Comparison of ENCODE assay signal across 8 mouse cellular contexts in genomic region chr13:114896751-114897386, GRCm38 (mm10). TPM values are rescaled to one million over a fixed set of nuclear protein-coding genes. Genes with fewer than 3 reads are reported as not detected.
A peak's percentile ranks its signal among the peaks of the same experiment; 100 is the strongest.
DNase-seq lines count a peak whose midpoint lies in the region; TF ChIP-seq lines count a peak whose summit lies in the region.
"Had no signal": no experiment of that assay in that cellular context is flagged by ENCODE, and none has a peak within 500 bp of the region (broad histone marks: within the 10 kb centered on the region; RNA-seq: fewer than 3 reads in every experiment).

No protein-coding gene starts in this region.

- H3K36me3 ChIP-seq in kidney, adult 2 months (ENCODE audit: control insufficient read depth, insufficient read depth, low read length): no peaks in the 10 kb centered on the region
- no peaks in the 10 kb centered on the region for H3K36me3 ChIP-seq in hindbrain, embryonic 10.5 days
- H3K36me3 ChIP-seq: limb, embryonic 12.5 days had no signal

- H3K27me3 ChIP-seq in kidney, adult 2 months (replicated peaks; ENCODE audit: control insufficient read depth, insufficient read depth, low read length): no peaks in the 10 kb centered on the region
- H3K27me3 ChIP-seq in hindbrain, embryonic 10.5 days (ENCODE audit: insufficient read depth, poor library complexity, severe bottlenecking): no peaks in the 10 kb centered on the region
- H3K27me3 ChIP-seq: limb, embryonic 12.5 days had no signal

- no peaks in the 10 kb centered on the region for H3K4me1 ChIP-seq in kidney, adult 2 months (ENCODE audit: control insufficient read depth, insufficient read depth, low read length)
- no peaks in the 10 kb centered on the region for H3K4me1 ChIP-seq in hindbrain, embryonic 10.5 days (replicated peaks)
- H3K4me1 ChIP-seq: limb, embryonic 12.5 days had no signal

- no peak for TF ChIP-seq CTCF in kidney, adult 2 months (conservative IDR thresholded peaks at IDR 0.05; ENCODE audit: insufficient read depth, insufficient read length, low read depth, low read length)
- TF ChIP-seq CTCF in layer of hippocampus, adult 2 months (conservative IDR thresholded peaks at IDR 0.05): no peak

- H3K27ac ChIP-seq in kidney, adult 2 months (ENCODE audit: insufficient read depth, low read depth, low read length): no peak overlapping the region
- H3K27ac ChIP-seq in hindbrain, embryonic 10.5 days: no peak overlapping the region
- no peak overlapping the region for H3K27ac ChIP-seq in layer of hippocampus, adult 2 months
- H3K27ac ChIP-seq: limb, embryonic 12.5 days had no signal

- DNase-seq in adrenal gland, postnatal 4 days (ENCODE audit: low spot score in 2 of 2): peak; percentile 43 to 59
- peak; percentile 33 to 36 for DNase-seq in gastrocnemius, postnatal 36 days
- peak; percentile 63 for DNase-seq in kidney, adult 2 months
- DNase-seq in lung, postnatal 36 days: peak; percentile 81
- no peak for DNase-seq in hindbrain, embryonic 10.5 days (ENCODE audit: low spot score)
- DNase-seq in layer of hippocampus, postnatal 36 days: no peak
- no peak for DNase-seq in layer of hippocampus, adult 2 months (ENCODE audit: low spot score in 2 of 2)

- H3K9me3 ChIP-seq in hindbrain, embryonic 10.5 days: no peaks in the 10 kb centered on the region
- H3K9me3 ChIP-seq: limb, embryonic 12.5 days had no signal

- no peak overlapping the region for H3K4me3 ChIP-seq in kidney, adult 2 months (ENCODE audit: insufficient read depth, low read depth, low read length)
- H3K4me3 ChIP-seq in hindbrain, embryonic 10.5 days: no peak overlapping the region
- no peak overlapping the region for H3K4me3 ChIP-seq in layer of hippocampus, adult 2 months
- H3K4me3 ChIP-seq: limb, embryonic 12.5 days had no signal

- intact Hi-C loops in gastrocnemius, postnatal 36 days (cut with DNase I): no loop called here

- no peak for TF ChIP-seq POLR2A in kidney, adult 2 months (IDR thresholded peaks at IDR 0.05; ENCODE audit: low read depth, low read length)

- WGBS in kidney, adult 2 months: 38% methylated on average over 10 of the region's 10 CpGs
- WGBS in hindbrain, embryonic 10.5 days: 82% methylated on average over 10 of the region's 10 CpGs

RNA-seq across cellular contexts. Expression of gene Itga2, which starts 35.0 kb away (rescaled TPM):
- 1 to 10 TPM; 4.5 to 7.5 TPM for total RNA-seq in adrenal gland, postnatal 4 days (2021)
- under 1 TPM; 0.74 to 0.79 TPM for total RNA-seq in gastrocnemius, postnatal 36 days (2021)
- 0.30 and 0.58 TPM in 2 replicates for polyA plus RNA-seq in kidney, adult 2 months (2012; rRNA removed)
- 0.78 and 1.3 TPM in 2 replicates for polyA plus RNA-seq in hindbrain, embryonic 10.5 days (2016; fragmentation: Nextera tagmentation; extraction: Ambion mirVana)
- under 1 TPM; 0.08 to 0.17 TPM for total RNA-seq in layer of hippocampus, postnatal 36 days (2021)
- total RNA-seq in layer of hippocampus, adult 2 months (2021): under 1 TPM in 1 of 2 experiments, not detected in 1; 0.31 TPM

Comparison
In these comparisons a context has a peak if more than half of its experiments do, and no peak if none do; other contexts are left out.
1. DNase-seq: peak in adrenal gland, postnatal 4 days (2 of 2), gastrocnemius, postnatal 36 days (2 of 2), kidney, adult 2 months (single experiment) and lung, postnatal 36 days (single experiment); none in hindbrain, embryonic 10.5 days (single experiment), layer of hippocampus, postnatal 36 days (0 of 2) and layer of hippocampus, adult 2 months (0 of 2).